Mouse (Mus musculus): ENCODE data around the gene Hvcn1. TPM values are rescaled to one million over a fixed set of nuclear protein-coding genes. Genes with fewer than 3 reads are reported as not detected.
"Not testable (repeated sequence)": the region's sequence is repeated elsewhere in the genome, so short reads cannot be mapped to it uniquely, and the experiment has no call there.

Gene Hvcn1
- polyA plus RNA-seq, 1 experiment, result 54.3 TPM

DNA sequence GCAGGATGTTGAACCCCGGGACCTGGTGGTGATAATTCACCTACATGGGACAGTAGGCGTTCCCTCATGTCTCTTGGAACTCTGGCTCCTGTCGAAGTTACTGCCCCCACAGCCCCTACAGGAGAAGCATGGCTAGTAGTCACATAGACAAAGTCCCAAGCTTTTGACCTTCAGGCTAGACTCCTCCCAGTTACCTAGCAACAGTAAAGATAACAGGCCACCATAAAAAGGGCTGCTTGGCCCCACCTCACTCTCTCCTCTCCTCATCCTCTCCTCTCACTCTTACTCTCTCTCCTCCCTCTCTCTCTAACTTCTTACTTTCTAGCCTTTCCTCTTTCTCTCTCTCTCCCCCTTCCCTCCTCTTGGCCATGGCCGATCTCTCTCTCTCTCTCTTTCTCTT is 5.7 kb upstream of the Hvcn1 start:
- TF ChIP-seq POLR2A (IDR thresholded peaks at IDR 0.05; ENCODE audit: borderline replicate concordance, low read depth, low read length) (no peak), CTCF (IDR thresholded peaks at IDR 0.05; ENCODE audit: low read depth, low read length) (no peak)
- no peak overlapping the region for H3K27ac ChIP-seq (ENCODE audit: insufficient read depth, low read depth, low read length)
- H3K4me3 ChIP-seq (ENCODE audit: insufficient read depth, low read length), result no peak overlapping the region
- no peaks in the 10 kb centered on the region for H3K4me1 ChIP-seq (ENCODE audit: control insufficient read depth, insufficient read depth, low read length)

DNA sequence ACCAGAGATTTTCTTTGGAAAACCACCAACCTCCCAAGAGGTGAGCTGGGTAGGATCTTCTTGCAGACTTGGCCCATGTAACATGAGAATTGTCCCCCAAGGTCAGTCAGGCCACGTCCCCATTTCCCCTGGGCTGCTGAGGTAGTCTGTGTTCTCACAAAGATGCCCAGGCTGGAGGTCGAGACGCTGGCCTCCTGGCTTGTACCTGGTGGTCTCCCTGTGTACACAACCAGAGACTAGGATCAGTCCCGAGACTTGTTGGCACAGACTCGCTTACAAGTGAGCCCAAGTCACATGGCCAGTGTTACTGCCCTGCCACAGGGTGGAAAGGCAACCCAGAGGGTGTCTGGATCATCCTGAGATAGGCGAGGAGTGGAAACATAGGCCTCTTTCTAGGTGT is 4.7 kb upstream of the Hvcn1 start:
- Histone ChIP-seq H3K27ac (ENCODE audit: insufficient read depth, low read depth, low read length) (no peak overlapping the region), H3K4me3 (ENCODE audit: insufficient read depth, low read length) (no peak overlapping the region), H3K4me1 (ENCODE audit: control insufficient read depth, insufficient read depth, low read length) (no peaks in the 10 kb centered on the region)
- TF ChIP-seq CTCF (IDR thresholded peaks at IDR 0.05; ENCODE audit: low read depth, low read length), result no peak
- TF ChIP-seq POLR2A (IDR thresholded peaks at IDR 0.05; ENCODE audit: borderline replicate concordance, low read depth, low read length), result no peak

DNA sequence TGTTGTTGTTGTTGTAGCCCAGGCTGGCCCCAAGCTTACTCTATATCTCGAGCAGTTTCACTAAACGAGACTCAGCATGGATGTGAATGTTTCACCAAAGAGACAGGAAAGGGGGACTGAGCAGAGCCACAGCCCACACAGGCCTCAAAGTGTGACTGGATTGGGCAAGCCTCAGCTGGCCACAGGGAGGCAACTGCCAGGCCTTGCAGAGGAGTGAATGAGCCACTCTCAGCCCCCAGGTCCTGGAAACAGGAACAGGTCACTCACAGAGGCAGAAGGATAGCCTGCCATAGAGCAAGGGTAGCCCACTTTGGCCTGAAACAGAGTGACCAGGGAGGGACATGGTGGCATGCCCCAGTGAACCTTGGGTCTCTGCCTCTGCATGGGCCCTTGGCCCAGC is 2.4 kb upstream of the Hvcn1 start:
- no peak for TF ChIP-seq CTCF (IDR thresholded peaks at IDR 0.05; ENCODE audit: low read depth, low read length)
- no peak for TF ChIP-seq POLR2A (IDR thresholded peaks at IDR 0.05; ENCODE audit: borderline replicate concordance, low read depth, low read length)
- no peak overlapping the region for H3K4me3 ChIP-seq (ENCODE audit: insufficient read depth, low read length)

DNA sequence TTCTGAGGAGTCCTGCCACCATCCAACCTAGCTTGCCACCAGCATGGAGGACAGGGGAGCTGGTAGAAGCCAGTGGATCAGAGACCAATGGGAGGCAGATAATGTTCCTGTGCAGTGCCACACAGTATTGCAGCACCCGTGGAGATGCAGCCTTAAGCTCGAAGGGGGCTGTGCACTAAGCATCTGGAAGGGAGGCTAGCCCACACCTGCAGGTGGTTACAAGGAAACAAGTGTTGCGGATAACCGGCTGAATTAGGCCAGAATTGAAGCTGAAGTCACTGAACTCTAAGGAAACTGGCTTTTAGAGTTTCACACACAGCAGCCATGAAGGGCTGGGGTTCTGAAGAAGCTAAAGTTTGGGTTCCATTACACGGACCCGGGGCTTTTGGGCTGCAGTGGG is 2.3 kb downstream of the Hvcn1 start:
- Histone ChIP-seq H3K4me1 (ENCODE audit: control insufficient read depth, insufficient read depth, low read length) (peaks cover 26% of the 10 kb centered on the region), H3K4me3 (ENCODE audit: insufficient read depth, low read length) (no peak overlapping the region), H3K27ac (ENCODE audit: insufficient read depth, low read depth, low read length) (no peak overlapping the region)
- TF ChIP-seq POLR2A (IDR thresholded peaks at IDR 0.05; ENCODE audit: borderline replicate concordance, low read depth, low read length), result no peak
- TF ChIP-seq CTCF (IDR thresholded peaks at IDR 0.05; ENCODE audit: low read depth, low read length), result no peak

More for the DNA sequence above, 2.4 kb upstream of the Hvcn1 start:
- Histone ChIP-seq H3K27ac (ENCODE audit: insufficient read depth, low read depth, low read length) (no peak overlapping the region), H3K4me1 (ENCODE audit: control insufficient read depth, insufficient read depth, low read length) (peaks cover 11% of the 10 kb centered on the region)

DNA sequence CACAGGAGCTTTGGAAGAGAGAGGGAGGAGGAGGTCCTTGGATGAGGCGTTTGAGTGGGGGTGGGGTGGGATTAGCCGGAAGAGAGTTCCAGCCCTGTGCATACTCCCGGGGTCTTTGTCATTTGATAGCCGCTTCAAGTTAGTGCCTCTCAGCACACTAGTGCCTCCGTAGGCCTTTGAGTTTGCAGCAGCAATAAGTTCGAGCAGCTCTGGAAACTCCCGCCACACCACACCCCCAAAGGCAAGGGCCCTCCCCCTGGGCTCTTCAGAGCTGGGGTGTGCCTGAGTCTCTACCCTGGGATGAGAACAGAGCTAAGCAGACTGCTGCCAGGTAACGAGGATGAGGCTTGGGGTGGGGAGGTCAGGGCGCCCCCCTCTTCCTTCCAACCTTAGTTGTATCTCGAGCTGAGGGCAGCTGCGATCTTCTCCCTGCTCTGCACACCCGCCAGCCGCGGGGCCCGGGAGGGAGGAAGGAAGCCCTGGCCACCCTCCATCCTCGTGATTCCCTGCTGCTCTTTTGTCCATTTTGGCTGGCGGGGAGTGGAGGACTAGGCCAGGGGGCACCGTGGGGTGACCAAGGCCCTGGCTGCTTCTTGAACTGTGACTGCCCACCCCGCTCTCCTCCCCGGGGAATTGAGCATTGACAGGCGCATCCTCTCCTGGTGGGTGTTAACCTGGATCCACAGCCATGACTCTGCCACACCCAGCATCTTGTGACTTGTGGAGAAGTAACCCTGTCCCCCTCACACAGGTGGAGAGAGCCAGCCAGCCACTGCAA is 3.2 kb downstream of the Hvcn1 start:
- Histone ChIP-seq H3K4me1 (ENCODE audit: control insufficient read depth, insufficient read depth, low read length) (peaks cover 26% of the 10 kb centered on the region), H3K4me3 (ENCODE audit: insufficient read depth, low read length) (peak overlapping the region; percentile 57), H3K27ac (ENCODE audit: insufficient read depth, low read depth, low read length) (no peak overlapping the region; the same call in 1 of the 2 replicates)
- TF ChIP-seq POLR2A (IDR thresholded peaks at IDR 0.05; ENCODE audit: borderline replicate concordance, low read depth, low read length) (no peak), CTCF (IDR thresholded peaks at IDR 0.05; ENCODE audit: low read depth, low read length) (no peak)

DNA sequence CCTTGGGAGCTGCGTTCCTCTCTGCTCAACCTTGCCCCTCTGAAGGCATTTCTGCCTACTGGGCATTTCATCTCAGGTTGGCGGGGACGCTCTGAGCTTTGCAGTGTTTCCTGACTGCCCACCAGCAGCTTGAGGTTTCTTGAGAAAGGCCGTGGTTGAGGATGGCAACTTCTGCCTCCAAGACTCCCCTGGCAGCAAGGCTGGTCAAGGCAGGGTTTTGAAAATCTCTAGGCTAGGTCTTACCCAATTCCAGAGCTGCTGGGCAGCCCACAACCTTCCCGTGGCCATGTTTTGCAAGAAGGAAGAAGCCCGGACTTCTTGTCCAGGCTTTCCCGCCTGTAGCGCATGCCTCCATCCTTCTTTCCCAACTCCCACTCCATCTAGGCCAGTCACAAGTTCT is 4.3 kb downstream of the Hvcn1 start:
- peaks cover 26% of the 10 kb centered on the region for H3K4me1 ChIP-seq (ENCODE audit: control insufficient read depth, insufficient read depth, low read length)
- H3K27ac ChIP-seq (ENCODE audit: insufficient read depth, low read depth, low read length), result no peak overlapping the region
- no peak for TF ChIP-seq POLR2A (IDR thresholded peaks at IDR 0.05; ENCODE audit: borderline replicate concordance, low read depth, low read length)
- no peak overlapping the region for H3K4me3 ChIP-seq (ENCODE audit: insufficient read depth, low read length)

DNA sequence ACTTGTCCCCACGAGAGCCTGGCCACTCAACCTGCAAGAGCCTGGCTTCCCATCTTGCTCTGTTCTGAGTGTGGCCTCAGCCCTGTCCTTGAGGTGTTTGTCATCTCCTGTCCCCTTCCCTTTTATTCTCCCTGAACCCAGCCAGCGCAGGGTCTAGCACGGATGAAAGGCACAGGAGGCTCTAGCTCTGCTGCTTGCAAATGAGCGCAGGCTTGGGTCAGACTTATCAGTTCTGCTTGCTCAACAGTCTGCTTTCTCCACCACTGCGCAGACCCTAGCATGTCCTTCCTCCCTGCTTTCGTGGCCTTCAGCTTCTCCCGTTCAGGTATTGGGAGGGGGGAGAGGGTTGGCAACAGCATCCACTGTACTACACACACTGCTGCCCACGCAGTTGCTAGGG is 5.5 kb downstream of the Hvcn1 start:
- no peak overlapping the region for H3K27ac ChIP-seq (ENCODE audit: insufficient read depth, low read depth, low read length)
- no peak overlapping the region for H3K4me3 ChIP-seq (ENCODE audit: insufficient read depth, low read length)
- no peak for TF ChIP-seq POLR2A (IDR thresholded peaks at IDR 0.05; ENCODE audit: borderline replicate concordance, low read depth, low read length)
- H3K4me1 ChIP-seq (ENCODE audit: control insufficient read depth, insufficient read depth, low read length), result peaks cover 26% of the 10 kb centered on the region

DNA sequence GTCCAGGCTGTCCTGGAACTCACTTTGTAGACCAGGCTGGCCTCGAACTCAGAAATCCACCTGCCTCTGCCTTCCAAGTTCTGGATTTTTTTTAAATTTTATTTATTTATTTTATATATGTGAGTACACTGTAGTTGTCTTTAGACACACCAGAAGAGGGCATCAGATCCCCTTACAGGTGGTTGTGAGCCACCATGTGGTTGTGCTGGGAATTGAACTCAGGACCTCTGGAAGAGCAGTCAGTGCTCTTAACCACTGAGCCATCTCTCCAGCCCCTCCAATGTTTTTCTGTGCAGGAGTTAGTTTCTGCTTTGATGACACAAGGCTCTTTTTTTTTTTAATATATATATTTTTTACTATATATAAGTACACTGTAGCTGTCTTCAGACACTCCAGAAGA is 6.2 kb downstream of the Hvcn1 start:
- not testable (repeated sequence) for H3K4me3 ChIP-seq (ENCODE audit: insufficient read depth, low read length); H3K27ac ChIP-seq (ENCODE audit: insufficient read depth, low read depth, low read length)
- H3K4me1 ChIP-seq (ENCODE audit: control insufficient read depth, insufficient read depth, low read length), result peaks cover 19% of the 10 kb centered on the region

DNA sequence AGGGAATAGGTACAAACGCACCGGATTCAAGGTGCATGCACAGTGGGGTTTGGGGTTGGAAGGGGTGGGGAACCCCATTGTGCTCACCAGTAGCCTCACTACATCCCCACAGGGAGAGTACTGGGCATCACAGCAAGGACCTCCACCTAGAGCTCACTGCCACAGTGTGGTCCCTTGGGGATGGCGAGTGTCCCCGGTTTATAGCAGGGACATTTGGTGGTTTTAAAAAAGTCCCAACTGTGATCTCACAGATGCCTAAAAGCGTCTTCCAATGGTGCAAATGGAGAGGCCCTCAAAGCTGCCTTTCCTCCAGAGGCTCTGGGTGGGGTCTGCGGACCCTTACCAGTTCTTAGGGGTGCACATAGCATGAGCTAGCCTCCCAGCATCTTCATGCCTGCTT is 7.3 kb downstream of the Hvcn1 start:
- no peak for TF ChIP-seq CTCF (IDR thresholded peaks at IDR 0.05; ENCODE audit: low read depth, low read length)
- no peak for TF ChIP-seq POLR2A (IDR thresholded peaks at IDR 0.05; ENCODE audit: borderline replicate concordance, low read depth, low read length)
- no peak overlapping the region for H3K27ac ChIP-seq (ENCODE audit: insufficient read depth, low read depth, low read length)
- H3K4me3 ChIP-seq (ENCODE audit: insufficient read depth, low read length), result no peak overlapping the region

DNA sequence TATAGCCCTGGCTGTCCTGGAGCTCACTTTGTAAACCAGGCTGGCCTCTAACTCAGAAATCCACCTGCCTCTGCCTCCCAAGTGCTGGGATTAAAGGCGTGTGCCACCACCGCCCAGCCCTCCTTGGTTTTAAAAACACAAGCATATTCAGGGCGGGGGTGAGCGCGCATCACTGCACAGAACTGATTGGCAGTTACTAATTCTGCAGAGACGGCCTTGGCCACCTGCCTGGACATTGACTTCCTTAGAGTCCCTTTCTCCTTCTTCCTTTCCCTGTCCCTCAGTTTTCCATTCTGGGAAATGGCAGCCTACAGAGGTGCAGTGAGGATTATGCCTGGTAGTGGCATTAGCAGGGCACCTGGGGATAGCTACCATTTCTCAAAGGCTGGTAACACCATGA is 11.0 kb downstream of the Hvcn1 start:
- Histone ChIP-seq H3K4me3 (ENCODE audit: insufficient read depth, low read length) (no peak overlapping the region), H3K4me1 (ENCODE audit: control insufficient read depth, insufficient read depth, low read length) (peaks cover 21% of the 10 kb centered on the region), H3K27ac (ENCODE audit: insufficient read depth, low read depth, low read length) (no peak overlapping the region)
- no peak for TF ChIP-seq POLR2A (IDR thresholded peaks at IDR 0.05; ENCODE audit: borderline replicate concordance, low read depth, low read length)
- TF ChIP-seq CTCF (IDR thresholded peaks at IDR 0.05; ENCODE audit: low read depth, low read length), result no peak

More for the DNA sequence above, 7.3 kb downstream of the Hvcn1 start:
- H3K4me1 ChIP-seq (ENCODE audit: control insufficient read depth, insufficient read depth, low read length), result peaks cover 23% of the 10 kb centered on the region
